Mouse (Mus musculus) midbrain, embryonic 16.5 days (tissue): ENCODE measurements around the gene Gtf2ird1. TPM values are rescaled to one million over a fixed set of nuclear protein-coding genes. Genes with fewer than 3 reads are reported as not detected.
"Not testable (repeated sequence)": the region's sequence is repeated elsewhere in the genome, so short reads cannot be mapped to it uniquely, and the experiment has no call there.

Source experiments
- ATAC-seq: fragments of 200-750 bp; cut with Nextera tagmentation; 2 replicates; pipeline ENCODE4 v1.8.0; 2017; ENCODE audit warnings: moderate TSS enrichment
- H3K27ac ChIP-seq: fragments of 300-500 bp; sonication (generic); 2 replicates; pipeline ENCODE4 v1.5.1; 2014; ENCODE audit warnings: mild to moderate bottlenecking, low read length, mixed read lengths
- H3K27me3 ChIP-seq: fragments of 300-500 bp; sonication (generic); 2 replicates; pipeline ENCODE4 v1.6.1; 2014; ENCODE audit warnings: low read depth, low read length, mixed read lengths; ENCODE audit not compliant: control insufficient read depth, insufficient read depth
- H3K36me3 ChIP-seq: fragments of 300-500 bp; sonication (generic); 2 replicates; pipeline ENCODE4 v1.6.1; 2014; ENCODE audit warnings: mild to moderate bottlenecking, low read length, moderate library complexity, mixed read lengths; ENCODE audit not compliant: control insufficient read depth, insufficient read depth
- H3K4me1 ChIP-seq: fragments of 300-500 bp; sonication (generic); 2 replicates; pipeline ENCODE4 v1.6.1; 2014; ENCODE audit warnings: mild to moderate bottlenecking, low read length, mixed read lengths; ENCODE audit not compliant: control insufficient read depth, insufficient read depth
- H3K4me2 ChIP-seq: fragments of 300-500 bp; sonication (generic); 2 replicates; pipeline ENCODE4 v1.6.1; 2014; ENCODE audit warnings: mild to moderate bottlenecking, low read length, mixed read lengths
- H3K4me3 ChIP-seq: fragments of 300-500 bp; sonication (generic); 2 replicates; pipeline ENCODE4 v1.5.1; 2014; ENCODE audit warnings: low read depth, mild to moderate bottlenecking, low read length, moderate library complexity, mixed read lengths
- H3K9ac ChIP-seq: fragments of 300-500 bp; sonication (generic); 2 replicates; pipeline ENCODE4 v1.6.1; 2014; ENCODE audit warnings: low read depth, low read length, mixed read lengths
- H3K9me3 ChIP-seq: fragments of 300-500 bp; sonication (generic); replicated peaks from 2 replicates; pipeline ENCODE4 v1.6.1; 2014; ENCODE audit warnings: mild to moderate bottlenecking, low read length, mixed read lengths; ENCODE audit not compliant: control insufficient read depth, poor library complexity, severe bottlenecking
- WGBS: fragments of 180-500 bp; shearing (Covaris S2); extraction: QIAGEN DNeasy Blood & Tissue Kit; methylation state at CpG from one replicate; pipeline ENCODE4 v1.1.7; 2014; 5-methylcytosine and 5-hydroxymethylcytosine counted together
- polyA plus RNA-seq: library from polyadenylated mRNA; unstranded; fragments of >200 nt; fragmentation: Nextera tagmentation; extraction: Ambion mirVana; gene quantifications from 2 replicates; pipeline ENCODE4 v1.2.1, GENCODE M21; 2015

The Gtf2ird1 gene
- polyA plus RNA-seq, 1 experiment from 2014 or later = 74.3 TPM

DNA sequence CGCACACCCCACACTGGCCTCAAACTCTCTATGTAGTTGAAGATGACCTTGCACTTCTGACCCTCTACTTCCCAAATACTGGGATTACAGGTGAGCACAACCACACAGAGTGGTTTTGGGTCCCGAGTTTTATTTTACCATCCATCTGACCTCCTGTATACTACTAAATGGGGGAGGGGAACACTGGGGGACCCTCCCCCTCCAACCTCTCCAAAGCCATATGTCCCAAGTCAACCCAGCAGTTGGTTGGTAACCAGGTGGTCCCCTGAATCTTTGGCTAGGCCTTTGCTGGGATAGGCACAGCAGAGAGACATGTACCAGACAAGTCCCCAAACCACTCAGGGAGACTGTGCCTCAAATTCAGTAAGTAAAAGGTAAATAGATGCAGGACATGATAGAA is 855 bp upstream of the Gtf2ird1 start:
- Histone ChIP-seq H3K9ac (no peak overlapping the region; the same call in 1 of the 2 replicates), H3K9me3 (no peaks in the 10 kb centered on the region), H3K27me3 (no peaks in the 10 kb centered on the region), H3K4me1 (peaks cover 20% of the 10 kb centered on the region), H3K4me2 (peak overlapping the region; percentile 98; the same call in 1 of the 2 replicates), H3K27ac (peak overlapping the region; percentile 92; the same call in 1 of the 2 replicates), H3K36me3 (no peaks in the 10 kb centered on the region), H3K4me3 (0 out of 2 replicates have a peak overlapping the region, but pooled peaks have one; percentile 84)
- ATAC-seq = no peak
- 94% methylated on average over 2 of the region's 2 CpGs for WGBS

DNA sequence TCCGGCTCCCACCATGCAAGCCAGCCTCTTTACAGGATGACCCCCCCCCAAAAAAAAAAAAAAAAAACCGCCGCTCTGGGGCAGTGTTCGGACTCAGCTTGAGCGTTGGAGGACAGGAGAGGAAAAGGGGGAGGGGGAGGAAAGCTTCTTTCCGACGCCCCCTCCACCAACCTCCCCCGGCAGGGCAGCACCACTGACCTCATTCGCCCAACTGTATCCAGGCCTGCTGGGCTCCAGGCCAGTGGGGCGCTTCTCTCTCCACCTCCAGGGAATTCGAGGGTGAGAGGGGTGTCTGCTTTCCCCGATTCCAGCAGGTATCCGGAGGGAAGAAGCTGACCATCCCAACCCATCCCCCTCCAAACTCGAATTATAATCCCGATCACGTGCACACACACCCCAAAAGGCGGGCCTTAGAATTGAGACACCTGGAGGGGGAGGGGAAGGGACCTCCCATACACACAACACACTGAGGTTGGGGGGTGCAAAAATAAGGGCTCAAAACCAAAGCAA is 547 bp downstream of the Gtf2ird1 start:
- Histone ChIP-seq H3K4me3 (peak overlapping the region; percentile 84), H3K4me1 (peaks cover 20% of the 10 kb centered on the region), H3K9ac (peak overlapping the region; percentile 95), H3K27ac (peak overlapping the region; percentile 92), H3K4me2 (peak overlapping the region; percentile 98), H3K9me3 (no peaks in the 10 kb centered on the region), H3K27me3 (no peaks in the 10 kb centered on the region), H3K36me3 (no peaks in the 10 kb centered on the region)
- peak; percentile 71 for ATAC-seq
- under 1% methylated on average over 13 of the region's 17 CpGs for WGBS

DNA sequence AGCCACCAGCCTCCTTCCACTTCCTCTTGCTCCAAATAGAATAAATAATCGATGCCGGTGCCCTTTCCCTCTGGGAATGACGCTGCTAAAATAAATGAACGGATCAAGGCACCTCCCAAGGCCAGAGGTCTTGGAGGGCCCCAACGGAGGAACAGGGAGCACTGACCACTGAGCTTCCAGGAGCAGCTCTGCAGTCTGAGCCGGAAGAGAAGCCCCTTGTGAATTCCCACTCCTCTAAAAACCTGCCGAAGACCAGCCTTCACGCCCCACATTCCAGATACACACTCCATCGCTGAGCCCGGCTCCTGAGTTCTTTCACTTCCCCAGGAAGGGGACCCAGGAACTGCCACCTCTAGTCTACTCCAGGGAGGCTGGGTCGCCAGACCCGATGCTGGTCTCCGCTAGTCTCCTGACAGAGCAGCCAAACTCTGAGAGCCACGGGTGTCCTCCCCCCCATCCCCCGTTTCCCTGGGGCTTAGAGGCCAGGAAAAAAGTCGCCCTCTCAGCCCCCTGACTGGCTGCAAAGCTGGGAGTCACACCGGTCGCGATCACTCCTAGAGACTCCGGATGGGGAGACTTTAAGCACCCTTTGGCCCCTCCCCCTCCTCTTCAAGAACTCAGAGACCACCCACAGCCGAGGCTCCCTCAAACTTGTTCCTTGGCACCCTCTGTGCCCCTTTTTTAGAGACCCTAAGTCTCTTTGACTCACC is 1.2 kb downstream of the Gtf2ird1 start:
- Histone ChIP-seq H3K9me3 (no peaks in the 10 kb centered on the region), H3K4me3 (peak overlapping the region; percentile 84), H3K36me3 (no peaks in the 10 kb centered on the region), H3K9ac (peak overlapping the region; percentile 95), H3K27ac (peak overlapping the region; percentile 92), H3K4me2 (peak overlapping the region; percentile 98), H3K27me3 (no peaks in the 10 kb centered on the region), H3K4me1 (peaks cover 20% of the 10 kb centered on the region)
- ATAC-seq = peak; percentile 37
- WGBS = under 1% methylated on average over 21 of the region's 21 CpGs

- H3K27ac ChIP-seq = peak overlapping the region; percentile 47; the same call in 1 of the 2 replicates
- H3K9ac ChIP-seq = peak overlapping the region; percentile 95
- 13% methylated on average over 9 of the region's 9 CpGs for whole genome bisulfite sequencing
- no peaks in the 10 kb centered on the region for H3K27me3 ChIP-seq
- peak overlapping the region; percentile 84 for H3K4me3 ChIP-seq
- no peaks in the 10 kb centered on the region for H3K9me3 ChIP-seq
- H3K4me2 ChIP-seq = peak overlapping the region; percentile 98
- H3K36me3 ChIP-seq = no peaks in the 10 kb centered on the region
- H3K4me1 ChIP-seq = peaks cover 20% of the 10 kb centered on the region
- ATAC-seq = no peak
These were observed 2.1 kb downstream of the Gtf2ird1 start for GRCm38 (mm10) chr5:134454421-134454820.

GRCm38 (mm10) chr5:134453577-134453976 is 2.9 kb downstream of the Gtf2ird1 start:
- 23% methylated on average over 1 of the region's 1 CpGs for WGBS
- H3K36me3 ChIP-seq = no peaks in the 10 kb centered on the region
- H3K4me1 ChIP-seq = peaks cover 20% of the 10 kb centered on the region
- H3K27ac ChIP-seq = no peak overlapping the region
- ATAC-seq = no peak
- H3K27me3 ChIP-seq = no peaks in the 10 kb centered on the region
- H3K4me2 ChIP-seq = no peak overlapping the region; the same call in 1 of the 2 replicates
- no peak overlapping the region for H3K4me3 ChIP-seq
- no peak overlapping the region for H3K9ac ChIP-seq
- H3K9me3 ChIP-seq = no peaks in the 10 kb centered on the region

GRCm38 (mm10) chr5:134446755-134447154 is 9.8 kb downstream of the Gtf2ird1 start:
- not testable (repeated sequence) for ATAC-seq, H3K4me2 ChIP-seq, H3K36me3 ChIP-seq, H3K27me3 ChIP-seq, H3K4me3 ChIP-seq, H3K9ac ChIP-seq, H3K4me1 ChIP-seq, H3K27ac ChIP-seq, H3K9me3 ChIP-seq
- WGBS = 99% methylated on average over 4 of the region's 4 CpGs

DNA sequence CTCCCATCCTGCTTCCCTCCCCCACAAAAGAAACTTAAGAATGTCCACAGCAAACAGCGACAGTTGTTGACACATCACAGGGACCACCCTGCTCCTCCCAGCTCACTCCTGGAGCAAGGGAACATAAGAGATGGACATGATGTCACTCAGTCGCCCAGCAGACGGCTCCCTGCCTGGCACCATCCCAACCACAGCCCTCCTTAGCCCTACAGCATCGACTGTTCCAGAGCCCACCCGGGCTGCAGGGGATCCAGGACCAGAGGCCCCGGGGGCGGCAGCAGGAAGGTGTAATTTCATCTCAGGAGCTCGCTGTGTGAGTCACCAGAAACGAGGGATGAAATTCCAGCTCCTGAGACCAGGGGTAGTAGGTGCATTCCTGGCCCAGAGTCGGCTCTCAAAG is 10.6 kb downstream of the Gtf2ird1 start:
- no peak overlapping the region for H3K9ac ChIP-seq
- no peak for ATAC-seq
- H3K27ac ChIP-seq = no peak overlapping the region
- H3K9me3 ChIP-seq = no peaks in the 10 kb centered on the region
- H3K4me2 ChIP-seq = no peak overlapping the region
- no peaks in the 10 kb centered on the region for H3K27me3 ChIP-seq
- WGBS = 74% methylated on average over 10 of the region's 10 CpGs
- peaks cover 7% of the 10 kb centered on the region; the same call in 1 of the 2 replicates for H3K36me3 ChIP-seq
- peaks cover 2% of the 10 kb centered on the region; the same call in 1 of the 2 replicates for H3K4me1 ChIP-seq
- no peak overlapping the region for H3K4me3 ChIP-seq

DNA sequence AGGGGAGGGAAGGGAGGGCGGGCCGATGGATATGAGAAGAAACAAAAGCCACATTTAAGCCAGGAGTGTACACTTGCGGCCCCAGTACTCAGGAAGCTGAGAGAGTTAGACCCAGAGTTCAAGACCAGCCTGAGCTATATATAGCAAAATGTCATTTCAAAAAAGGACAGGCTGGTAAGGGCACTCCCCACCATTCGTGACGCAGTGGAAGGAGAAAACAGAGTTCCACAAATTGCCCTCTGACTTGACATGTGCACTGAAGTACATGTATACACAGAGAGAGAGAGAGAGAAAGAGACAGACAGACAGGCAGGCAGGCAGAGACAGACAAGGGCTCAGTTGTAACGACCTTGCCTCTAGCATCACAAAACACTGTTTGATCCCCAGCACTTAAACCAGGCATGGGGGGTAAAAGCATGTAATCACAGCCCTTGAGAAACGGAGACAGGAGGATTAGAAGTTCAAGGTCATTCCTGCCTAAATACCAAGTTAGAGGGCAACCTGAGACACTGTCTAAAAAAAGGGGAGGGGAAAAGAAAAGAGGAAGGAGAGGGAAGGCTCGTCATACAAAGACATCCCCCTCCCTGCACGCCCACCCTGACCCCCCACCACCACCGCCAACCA is 11.2 kb downstream of the Gtf2ird1 start:
- H3K9me3 ChIP-seq = no peaks in the 10 kb centered on the region
- no peak overlapping the region for H3K4me2 ChIP-seq
- no peak for ATAC-seq
- no peak overlapping the region for H3K9ac ChIP-seq
- WGBS = 70% methylated on average over 10 of the region's 10 CpGs
- no peak overlapping the region for H3K27ac ChIP-seq
- peaks cover 7% of the 10 kb centered on the region; the same call in 1 of the 2 replicates for H3K36me3 ChIP-seq
- no peak overlapping the region for H3K4me3 ChIP-seq
- H3K4me1 ChIP-seq = peaks cover 2% of the 10 kb centered on the region; the same call in 1 of the 2 replicates
- H3K27me3 ChIP-seq = no peaks in the 10 kb centered on the region

GRCm38 (mm10) chr5:134444473-134444872 is 12.0 kb downstream of the Gtf2ird1 start:
- no peaks in the 10 kb centered on the region for H3K27me3 ChIP-seq
- peaks cover 2% of the 10 kb centered on the region; the same call in 1 of the 2 replicates for H3K4me1 ChIP-seq
- H3K9ac ChIP-seq = no peak overlapping the region
- 99% methylated on average over 7 of the region's 7 CpGs for WGBS
- no peak overlapping the region for H3K4me2 ChIP-seq
- H3K9me3 ChIP-seq = no peaks in the 10 kb centered on the region
- H3K27ac ChIP-seq = no peak overlapping the region
- no peak for ATAC-seq
- H3K36me3 ChIP-seq = peaks cover 7% of the 10 kb centered on the region; the same call in 1 of the 2 replicates
- no peak overlapping the region for H3K4me3 ChIP-seq
